9 mouse cellular contexts compared by ENCODE assay signal in the genomic region with DNA sequence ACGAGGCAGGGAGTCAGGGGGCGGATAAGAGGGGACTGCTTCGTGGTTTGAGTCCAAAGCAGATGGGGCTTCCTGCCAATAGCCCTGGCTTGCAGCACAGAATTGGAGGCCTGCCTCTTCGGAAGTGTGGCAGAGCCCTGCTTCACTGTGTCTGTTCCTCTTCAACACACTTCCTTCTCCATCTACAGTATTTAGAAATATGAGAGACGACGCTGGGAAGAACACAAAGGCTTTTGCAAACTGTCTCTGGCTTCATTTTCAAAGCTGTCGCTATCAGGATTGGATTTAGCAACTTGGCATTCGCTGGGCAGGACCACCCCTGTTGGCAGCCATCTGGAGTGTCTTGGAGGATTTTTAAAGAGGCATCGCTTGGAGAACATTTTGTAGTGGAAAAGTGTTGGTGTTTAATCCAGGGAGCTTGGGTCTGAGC.
DNase-seq lines count a peak whose midpoint lies in the region; ATAC-seq lines count a peak whose summit lies in the region.
"Had no signal": no experiment of that assay in that cellular context is flagged by ENCODE, and none has a peak within 500 bp of the region (broad histone marks: within the 10 kb centered on the region; RNA-seq: fewer than 3 reads in every experiment).

No protein-coding gene starts in this region.

- intact Hi-C loops in heart, postnatal 14 days (cut with DNase I): no loop called here

- peak; percentile 93 for ATAC-seq in lung, embryonic 15.5 days (ENCODE audit: borderline replicate concordance, extremely low read depth, low FRiP score, low TSS enrichment)
- no peak for ATAC-seq in monocyte, adult 5-6 weeks (replicated peaks; ENCODE audit: insufficient number of reproducible peaks, low FRiP score, low TSS enrichment, poor library complexity, severe bottlenecking)
- ATAC-seq: Patski had no signal

- H3K4me2 ChIP-seq in lung, embryonic 15.5 days: peak overlapping the region; percentile 3; the same call in 1 of the 2 replicates

- peak; percentile 41 for DNase-seq in kidney, postnatal 10 days
- no peak for DNase-seq in kidney, adult 9 months
- peak; percentile 58 for DNase-seq in cerebellum, adult 9-10 months
- peak; percentile 40 to 59 for DNase-seq in heart, postnatal 14 days
- no peak for DNase-seq in T-cell, adult 2 months (ENCODE audit: low spot score)
- DNase-seq in urinary bladder, adult 18-20 months (ENCODE audit: low spot score in 2 of 2): no peak

- H3K9me3 ChIP-seq in lung, embryonic 15.5 days: no peaks in the 10 kb centered on the region

- peak overlapping the region; percentile 68 for H3K27ac ChIP-seq in lung, embryonic 15.5 days

- H3K36me3 ChIP-seq in lung, embryonic 15.5 days: no peaks in the 10 kb centered on the region

- H3K9ac ChIP-seq in lung, embryonic 15.5 days: no peak overlapping the region

- H3K27me3 ChIP-seq in lung, embryonic 15.5 days: no peaks in the 10 kb centered on the region
- H3K27me3 ChIP-seq: Patski had no signal

- H3K4me1 ChIP-seq in lung, embryonic 15.5 days: peaks cover 17% of the 10 kb centered on the region

- no peak overlapping the region for H3K4me3 ChIP-seq in lung, embryonic 15.5 days

- WGBS in lung, embryonic 15.5 days: 27% methylated on average over 9 of the region's 9 CpGs

Comparison
In these comparisons a context has a peak if more than half of its experiments do, and no peak if none do; other contexts are left out.
1. DNase-seq: peak in kidney, postnatal 10 days (single experiment), cerebellum, adult 9-10 months (single experiment) and heart, postnatal 14 days (2 of 2); none in kidney, adult 9 months (single experiment), T-cell, adult 2 months (single experiment) and urinary bladder, adult 18-20 months (0 of 2).